20 mouse cellular contexts compared by ENCODE assay signal in the genomic region with DNA sequence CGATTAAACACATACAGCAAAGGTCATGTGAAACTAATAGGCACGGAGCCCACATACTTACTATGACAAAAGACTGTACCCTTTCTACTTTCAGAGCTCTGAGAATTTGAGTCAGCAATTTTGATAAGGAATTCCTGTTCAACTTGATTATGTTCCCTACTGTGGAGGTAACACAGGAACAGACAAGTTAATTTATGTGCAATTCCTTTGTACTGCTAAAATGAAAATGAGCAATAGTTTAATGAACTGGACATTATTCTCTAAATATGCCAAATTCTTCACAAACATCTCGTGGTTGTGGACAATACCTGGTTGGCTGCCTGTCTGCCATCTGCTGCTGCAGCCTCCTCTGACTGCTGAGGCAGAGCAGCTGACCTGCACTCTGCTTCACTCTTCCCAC. TPM values are rescaled to one million over a fixed set of nuclear protein-coding genes. Genes with fewer than 3 reads are reported as not detected.
"Had no signal": no experiment of that assay in that cellular context is flagged by ENCODE, and none has a peak within 500 bp of the region (broad histone marks: within the 10 kb centered on the region; RNA-seq: fewer than 3 reads in every experiment).

No protein-coding gene starts in this region.

- H3K27me3 ChIP-seq: midbrain, embryonic 13.5 days; midbrain, embryonic 15.5 days; neural tube, embryonic 13.5 days; neural tube, embryonic 15.5 days had no signal

- H3K27ac ChIP-seq: midbrain, embryonic 10.5 days; midbrain, embryonic 13.5 days; midbrain, embryonic 15.5 days; neural tube, embryonic 13.5 days; neural tube, embryonic 15.5 days had no signal

- DNase-seq: liver, postnatal 0 days; lung, embryonic 14.5 days; lung, postnatal 10 days; lung, postnatal 4 days; retina, postnatal 1 day; right cerebral cortex, adult 18-20 months; right cerebral cortex, postnatal 25 days; right cerebral cortex, postnatal 4 days; spleen, adult 18-20 months; thymus, adult 2 months; thymus, postnatal 25 days; thymus, postnatal 4 days had no signal

- H3K36me3 ChIP-seq: midbrain, embryonic 13.5 days; midbrain, embryonic 15.5 days; neural tube, embryonic 15.5 days had no signal

- H3K4me2 ChIP-seq: lung, embryonic 14.5 days; midbrain, embryonic 13.5 days; midbrain, embryonic 15.5 days; neural tube, embryonic 13.5 days; neural tube, embryonic 15.5 days had no signal

- H3K9me3 ChIP-seq: midbrain, embryonic 10.5 days; midbrain, embryonic 13.5 days; midbrain, embryonic 15.5 days; neural tube, embryonic 13.5 days; neural tube, embryonic 15.5 days had no signal

- H3K9ac ChIP-seq: liver, postnatal 0 days; lung, embryonic 14.5 days; midbrain, embryonic 13.5 days; midbrain, embryonic 15.5 days; neural tube, embryonic 13.5 days; neural tube, embryonic 15.5 days had no signal

- ATAC-seq: liver, postnatal 0 days; midbrain, embryonic 13.5 days; midbrain, embryonic 15.5 days had no signal

- H3K4me3 ChIP-seq: midbrain, embryonic 10.5 days; midbrain, embryonic 13.5 days; midbrain, embryonic 15.5 days; myocyte; neural tube, embryonic 13.5 days; neural tube, embryonic 15.5 days had no signal

RNA-seq across cellular contexts. Expression of a gene that starts 11.6 kb away (rescaled TPM):
- total RNA-seq: megakaryocyte, adult 5-6 weeks; megakaryocyte-erythroid progenitor cell, adult 5-6 weeks had no signal
